Mouse (Mus musculus) liver, adult 2 months (tissue): ENCODE results near the gene Fgfr1op2. TPM values are rescaled to one million over a fixed set of nuclear protein-coding genes. Genes with fewer than 3 reads are reported as not detected.
A peak's percentile ranks its signal among the peaks of the same experiment; 100 is the strongest.

Experiments used
- DNase-seq: peaks from one replicate; pipeline ENCODE4 v3.0.0-alpha.2; 2011; ENCODE audit warnings: low read depth, low spot score; ENCODE audit errors: extremely low read depth
- H3K27ac ChIP-seq: fragments of 200-500 bp; replicated peaks from 2 replicates; pipeline ENCODE4 v1.5.1; 2012; ENCODE audit warnings: low read depth, mild to moderate bottlenecking, control low read depth, inconsistent platforms, low read length; ENCODE audit not compliant: insufficient read depth
- H3K27me3 ChIP-seq: fragments of 200-500 bp; 2 replicates; pipeline ENCODE4 v1.6.1; 2012; ENCODE audit warnings: mild to moderate bottlenecking, moderate library complexity, low read length, inconsistent platforms; ENCODE audit not compliant: control insufficient read depth, insufficient read depth
- H3K36me3 ChIP-seq: fragments of 200-500 bp; 2 replicates; pipeline ENCODE4 v1.6.1; 2012; ENCODE audit warnings: low read length, inconsistent platforms; ENCODE audit not compliant: control insufficient read depth, insufficient read depth
- H3K4me1 ChIP-seq: fragments of 200-500 bp; 2 replicates; pipeline ENCODE4 v1.6.1; 2011; ENCODE audit warnings: low read length; ENCODE audit not compliant: control insufficient read depth, insufficient read depth
- H3K4me3 ChIP-seq: fragments of 200-500 bp; 2 replicates; pipeline ENCODE4 v1.5.1; 2011; ENCODE audit warnings: low read depth, mild to moderate bottlenecking, control low read depth, low read length, moderate library complexity; ENCODE audit not compliant: insufficient read depth
- H3K79me2 ChIP-seq: fragments of 200-500 bp; 2 replicates; pipeline ENCODE4 v1.6.1; 2012; ENCODE audit warnings: inconsistent platforms, mild to moderate bottlenecking, low read length, moderate library complexity; ENCODE audit not compliant: control insufficient read depth, insufficient read depth
- H3K9ac ChIP-seq: fragments of 200-500 bp; 2 replicates; pipeline ENCODE4 v1.6.1; 2012; ENCODE audit warnings: low read depth, mild to moderate bottlenecking, control low read depth, inconsistent platforms, low read length
- CTCF ChIP-seq: fragments of 200-500 bp; IDR thresholded peaks from 2 replicates; pipeline ENCODE4 v1.5.1; 2011; ENCODE audit warnings: low read depth, low read length, control low read depth
- POLR2A ChIP-seq: fragments of 200-500 bp; IDR thresholded peaks from 2 replicates; pipeline ENCODE4 v1.6.1; 2011; ENCODE audit warnings: low read length, control low read depth; ENCODE audit not compliant: insufficient read depth; ENCODE audit errors: extremely low read depth
- WGBS: fragments of 180-500 bp; shearing (Covaris S2); methylation state at CpG from one replicate; pipeline ENCODE4 v1.1.7; 2018; 5-methylcytosine and 5-hydroxymethylcytosine counted together
- polyA plus RNA-seq: library from polyadenylated mRNA; depleted of rRNA; stranded (reverse); fragments of >200 nt; gene quantifications from 2 replicates; pipeline ENCODE4 v1.2.3, GENCODE M21; 2012
- total RNA-seq: library from RNA; depleted of rRNA; stranded (reverse); fragments of >200 nt; gene quantifications from 2 replicates; pipeline ENCODE4 v1.2.3, GENCODE M21; 2014

Fgfr1op2 gene
- total and polyA plus RNA-seq, 2 experiments: 33.5 to 38.3 TPM

DNA sequence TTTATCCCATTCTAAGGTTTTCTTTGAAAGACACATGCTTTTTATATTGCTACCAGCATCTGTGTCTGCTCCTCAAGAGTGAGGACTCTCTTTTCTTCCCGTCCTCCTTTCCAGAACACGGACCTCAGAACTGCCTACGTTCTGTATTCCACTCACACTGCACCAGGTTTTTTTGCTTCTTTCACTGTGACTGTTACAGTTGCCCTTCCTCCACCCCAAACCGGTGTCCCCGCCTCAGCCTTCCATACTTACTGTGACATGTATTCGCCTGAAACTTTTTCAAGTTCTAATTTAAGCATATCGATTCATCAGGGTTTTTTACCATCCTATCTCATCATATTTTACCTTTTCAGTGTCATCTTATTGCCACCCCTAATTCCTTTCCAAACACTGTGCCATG is 1.6 kb downstream of the Fgfr1op2 start:
- peak; percentile 25 for DNase-seq
- peak overlapping the region; percentile 92 for H3K27ac ChIP-seq
- 3% methylated on average over 7 of the region's 7 CpGs for WGBS
- peaks cover 12% of the 10 kb centered on the region; the same call in 1 of the 2 replicates for H3K4me1 ChIP-seq
- no peaks in the 10 kb centered on the region for H3K27me3 ChIP-seq
- H3K36me3 ChIP-seq: peaks cover 6% of the 10 kb centered on the region; the same call in 1 of the 2 replicates
- no peak for TF ChIP-seq CTCF
- no peak for TF ChIP-seq POLR2A
- H3K9ac ChIP-seq: peak overlapping the region; percentile 93
- H3K79me2 ChIP-seq: peaks cover 9% of the 10 kb centered on the region; the same call in 1 of the 2 replicates
- peak overlapping the region; percentile 84 for H3K4me3 ChIP-seq

DNA sequence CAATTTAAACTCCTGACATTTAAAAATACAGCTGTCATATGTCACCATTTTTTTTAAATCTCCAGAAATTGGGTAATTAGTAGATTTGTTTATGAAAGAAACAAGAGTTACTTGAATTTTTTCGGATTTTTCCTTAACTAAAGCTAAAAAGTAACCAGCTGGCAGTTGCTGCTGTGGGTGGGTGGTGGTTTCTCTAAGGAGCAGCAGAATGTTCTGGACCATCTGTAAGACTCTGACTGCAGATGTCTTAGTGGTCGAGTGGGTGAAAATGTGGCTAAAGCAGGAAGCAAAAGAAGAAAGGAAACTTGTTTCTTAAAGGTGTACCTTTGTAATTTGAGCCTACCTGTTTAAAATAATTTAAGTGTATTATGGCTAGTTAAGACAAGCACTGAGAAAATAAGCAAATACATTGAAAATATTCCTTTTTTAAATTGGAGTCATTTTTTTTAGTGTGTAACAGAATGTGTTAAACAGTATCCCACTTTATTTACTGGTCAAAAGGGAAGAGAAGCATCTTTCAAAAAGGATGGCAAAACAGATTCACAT is 3.5 kb downstream of the Fgfr1op2 start:
- H3K4me3 ChIP-seq: no peak overlapping the region
- H3K27me3 ChIP-seq: no peaks in the 10 kb centered on the region
- no peak for TF ChIP-seq POLR2A
- no peak for TF ChIP-seq CTCF
- no peak overlapping the region for H3K27ac ChIP-seq
- H3K36me3 ChIP-seq: no peaks in the 10 kb centered on the region; the same call in 1 of the 2 replicates
- H3K9ac ChIP-seq: no peak overlapping the region
- WGBS: 31% methylated on average over 2 of the region's 2 CpGs
- peaks cover 11% of the 10 kb centered on the region; the same call in 1 of the 2 replicates for H3K79me2 ChIP-seq
- H3K4me1 ChIP-seq: peaks cover 12% of the 10 kb centered on the region; the same call in 1 of the 2 replicates
- DNase-seq: no peak

DNA sequence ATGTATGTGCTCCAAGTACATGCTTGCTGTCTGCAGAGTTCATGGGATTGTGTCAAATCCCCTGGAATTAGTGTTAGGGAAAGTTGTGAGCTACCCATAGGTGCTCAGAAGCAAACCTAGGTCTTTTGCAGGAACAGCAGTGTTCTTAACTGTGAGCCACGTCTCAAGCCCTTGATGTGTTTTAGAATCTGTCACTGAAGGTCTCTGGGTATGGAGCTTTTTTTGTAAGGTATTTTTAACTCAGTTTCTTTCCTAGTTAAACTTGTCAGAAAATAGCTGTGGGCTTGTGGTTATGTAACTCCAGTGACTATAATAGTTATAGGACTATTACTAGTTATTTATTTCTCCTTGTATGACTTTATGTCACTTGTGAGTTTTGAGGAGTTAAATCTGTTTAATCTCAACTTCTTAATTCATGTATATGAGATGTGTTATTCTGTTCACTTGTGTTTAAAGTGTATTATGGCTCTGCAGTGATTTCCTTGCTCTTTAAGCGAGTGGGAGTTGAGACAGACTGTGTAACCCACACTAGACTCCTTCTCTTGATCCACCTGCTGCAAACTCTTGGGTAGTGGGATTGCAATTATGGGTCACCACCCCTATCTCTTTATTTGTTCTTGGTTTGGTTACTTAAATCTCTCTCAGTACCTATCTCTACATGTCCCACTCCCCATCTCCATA is 6.5 kb downstream of the Fgfr1op2 start:
- no peak overlapping the region for H3K9ac ChIP-seq
- no peaks in the 10 kb centered on the region for H3K27me3 ChIP-seq
- TF ChIP-seq CTCF (no peak), POLR2A (no peak)
- H3K27ac ChIP-seq: no peak overlapping the region
- peaks cover 7% of the 10 kb centered on the region; the same call in 1 of the 2 replicates for H3K4me1 ChIP-seq
- H3K79me2 ChIP-seq: peaks cover 11% of the 10 kb centered on the region; the same call in 1 of the 2 replicates
- WGBS: 88% methylated on average over 2 of the region's 2 CpGs
- H3K36me3 ChIP-seq: peaks cover 17% of the 10 kb centered on the region
- DNase-seq: no peak
- H3K4me3 ChIP-seq: no peak overlapping the region

DNA sequence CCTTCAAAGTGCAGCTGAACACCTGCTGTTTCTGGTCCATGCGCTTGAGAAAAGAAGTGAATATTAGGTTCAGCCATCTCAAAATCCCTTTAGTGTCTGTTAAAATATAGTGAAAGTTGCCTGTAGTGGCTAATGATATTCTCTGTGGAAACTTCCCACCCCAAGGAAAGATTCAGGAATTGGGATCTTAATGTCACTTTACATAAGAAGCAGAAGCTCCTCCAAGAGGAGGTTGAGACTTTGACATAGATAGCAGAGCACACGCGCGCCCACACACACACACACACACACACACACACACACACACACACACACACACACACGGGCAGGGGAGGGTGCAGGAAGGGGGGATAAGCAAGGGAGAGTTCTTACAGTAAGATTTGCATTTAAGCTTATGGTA is 8.1 kb downstream of the Fgfr1op2 start:
- Histone ChIP-seq H3K27ac (no peak overlapping the region), H3K27me3 (no peaks in the 10 kb centered on the region), H3K79me2 (peaks cover 11% of the 10 kb centered on the region; the same call in 1 of the 2 replicates), H3K4me3 (no peak overlapping the region), H3K4me1 (no peaks in the 10 kb centered on the region), H3K9ac (no peak overlapping the region), H3K36me3 (peaks cover 31% of the 10 kb centered on the region)
- TF ChIP-seq CTCF: no peak
- TF ChIP-seq POLR2A: no peak
- 97% methylated on average over 5 of the region's 5 CpGs for WGBS
- DNase-seq: no peak

DNA sequence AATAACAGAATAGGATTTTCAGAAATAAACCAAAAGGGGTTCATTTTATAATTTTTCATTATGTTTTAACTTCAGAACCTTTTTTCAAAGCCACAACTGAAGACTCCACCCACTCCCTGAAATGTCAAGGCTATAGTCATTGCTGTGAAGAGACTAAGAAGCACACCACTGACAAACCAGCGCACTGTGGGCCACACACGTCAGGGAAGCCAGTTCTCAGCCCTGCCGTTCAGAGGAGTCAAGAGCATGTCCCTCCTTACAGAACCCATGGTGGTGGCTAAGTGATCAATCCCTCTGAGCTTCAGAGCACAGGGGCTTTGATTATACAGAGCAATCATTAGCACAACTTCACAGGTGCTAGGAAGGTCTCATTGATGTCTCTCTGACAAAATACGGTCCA is 25.6 kb downstream of the Fgfr1op2 start:
- Histone ChIP-seq H3K4me1 (no peaks in the 10 kb centered on the region), H3K36me3 (peaks cover 42% of the 10 kb centered on the region), H3K4me3 (no peak overlapping the region), H3K27me3 (no peaks in the 10 kb centered on the region), H3K9ac (no peak overlapping the region), H3K27ac (no peak overlapping the region), H3K79me2 (no peaks in the 10 kb centered on the region)
- no peak for TF ChIP-seq POLR2A
- no peak for TF ChIP-seq CTCF
- DNase-seq: no peak
- 91% methylated on average over 4 of the region's 4 CpGs for WGBS

DNA sequence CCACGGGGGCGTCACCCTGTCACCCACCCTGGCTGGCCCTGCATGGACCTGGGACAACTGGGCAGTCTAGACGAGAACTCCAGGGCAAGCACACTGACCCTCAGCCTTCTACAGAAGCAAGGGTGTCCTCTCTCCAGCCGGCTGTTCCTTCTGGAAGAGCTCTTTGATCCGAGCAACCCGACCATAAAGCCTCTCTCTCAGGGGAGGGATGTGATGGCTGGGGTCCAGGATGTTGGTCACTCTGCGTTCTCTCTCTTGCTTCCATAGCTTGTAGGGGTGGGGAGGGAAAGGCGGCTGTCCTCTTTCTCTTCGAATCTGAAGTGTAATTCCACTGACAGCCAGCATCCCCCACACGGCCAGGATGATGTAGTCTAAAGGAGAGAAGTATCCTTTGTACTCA is 26.6 kb downstream of the Fgfr1op2 start:
- H3K27ac ChIP-seq: no peak overlapping the region
- H3K79me2 ChIP-seq: no peaks in the 10 kb centered on the region
- WGBS: 91% methylated on average over 10 of the region's 10 CpGs
- no peaks in the 10 kb centered on the region for H3K27me3 ChIP-seq
- H3K9ac ChIP-seq: no peak overlapping the region
- TF ChIP-seq POLR2A (no peak), CTCF (no peak)
- peaks cover 46% of the 10 kb centered on the region for H3K36me3 ChIP-seq
- no peak overlapping the region for H3K4me3 ChIP-seq
- DNase-seq: no peak
- H3K4me1 ChIP-seq: no peaks in the 10 kb centered on the region
